Mouse (Mus musculus): ENCODE results near the gene Dlat.

Dlat gene

GRCm38 (mm10) chr9:50659392-50660217 is at the start of gene Dlat:
Gene Dlat, minus strand, starts transcription at chr9:50659780.
- peak; percentile 78 to 89 for DNase-seq (ENCODE audit: low spot score in 2 of 2)

DNA sequence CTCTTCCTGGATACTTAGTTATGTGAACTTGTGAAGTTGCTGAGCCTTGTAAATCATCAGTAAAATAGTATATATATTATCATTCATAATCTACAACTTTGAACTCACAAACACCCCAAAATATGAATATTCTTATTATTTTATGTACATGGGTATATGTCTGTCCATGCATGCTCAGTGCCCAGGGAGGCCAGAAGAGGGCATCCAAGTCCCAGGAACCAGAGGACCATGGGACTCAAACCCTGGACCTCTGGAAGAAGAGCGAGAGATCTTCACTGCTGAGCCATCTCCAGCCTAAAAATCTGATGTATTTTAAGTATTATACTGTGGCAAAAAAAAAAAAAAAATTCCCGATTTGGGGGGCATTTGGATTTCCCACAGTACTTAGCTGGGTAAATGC is 49.5 kb upstream of the Dlat start:
- DNase-seq (ENCODE audit: low spot score in 2 of 2): no peak

GRCm38 (mm10) chr9:50704907-50705306 is 45.3 kb upstream of the Dlat start:
- no peak for DNase-seq (ENCODE audit: low spot score in 2 of 2)

DNA sequence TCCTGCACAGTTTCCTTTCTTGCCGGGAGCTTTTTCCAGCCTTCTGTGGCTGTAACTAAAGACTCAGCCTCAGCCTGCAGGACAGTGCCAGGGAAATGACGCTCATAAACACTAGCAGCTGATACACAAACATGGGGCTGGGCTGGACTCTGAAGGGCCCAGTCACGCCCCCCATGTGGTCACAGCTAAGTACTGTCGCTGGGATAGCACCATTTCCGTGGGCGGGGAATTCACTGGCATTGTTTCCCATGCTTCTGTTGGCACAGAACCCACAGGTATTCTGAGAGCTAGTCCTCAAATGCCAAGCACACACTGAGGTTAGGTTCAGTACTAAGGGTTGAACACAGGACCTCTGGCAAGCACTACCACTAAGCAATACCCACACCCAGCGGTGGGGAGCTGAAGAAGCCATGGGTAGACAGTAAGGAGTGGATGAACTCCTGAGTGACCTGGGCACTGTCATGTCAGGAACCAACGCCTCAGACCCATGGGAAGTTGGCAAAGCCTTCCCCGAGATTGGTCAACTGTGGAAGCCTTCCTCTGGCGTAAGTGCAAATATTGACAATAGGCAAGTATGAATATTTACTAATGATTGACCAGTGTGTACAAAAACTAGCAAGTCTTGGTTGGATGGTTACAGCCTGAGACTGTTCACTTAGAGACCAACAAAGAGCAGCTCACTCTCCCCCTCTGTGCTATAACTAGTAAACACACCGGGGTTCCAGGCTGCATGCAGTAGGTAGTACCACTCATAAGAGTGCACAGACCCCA is 41.5 kb upstream of the Dlat start:
- DNase-seq (ENCODE audit: low spot score in 2 of 2): no peak

GRCm38 (mm10) chr9:50698418-50699409 is 39.1 kb upstream of the Dlat start:
- DNase-seq (ENCODE audit: low spot score in 2 of 2): no peak

DNA sequence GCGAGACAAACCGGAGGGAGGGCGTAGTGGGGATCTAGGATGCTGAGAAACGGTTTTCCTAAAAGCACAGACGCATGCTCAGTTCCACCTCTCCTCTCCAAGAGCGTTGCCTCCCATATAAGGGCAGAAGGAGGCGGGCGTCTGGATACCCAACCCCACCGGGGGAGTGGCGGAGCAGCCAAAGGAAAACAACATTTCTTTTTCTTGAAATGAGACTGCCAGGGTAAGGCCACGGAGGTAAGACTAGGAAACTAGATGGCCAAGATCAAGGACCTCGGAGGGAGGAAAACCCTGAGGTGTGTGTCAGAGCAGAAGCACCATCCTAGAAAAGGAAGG is 38.1 kb upstream of the Dlat start:
- DNase-seq (ENCODE audit: low spot score in 2 of 2): no peak

DNA sequence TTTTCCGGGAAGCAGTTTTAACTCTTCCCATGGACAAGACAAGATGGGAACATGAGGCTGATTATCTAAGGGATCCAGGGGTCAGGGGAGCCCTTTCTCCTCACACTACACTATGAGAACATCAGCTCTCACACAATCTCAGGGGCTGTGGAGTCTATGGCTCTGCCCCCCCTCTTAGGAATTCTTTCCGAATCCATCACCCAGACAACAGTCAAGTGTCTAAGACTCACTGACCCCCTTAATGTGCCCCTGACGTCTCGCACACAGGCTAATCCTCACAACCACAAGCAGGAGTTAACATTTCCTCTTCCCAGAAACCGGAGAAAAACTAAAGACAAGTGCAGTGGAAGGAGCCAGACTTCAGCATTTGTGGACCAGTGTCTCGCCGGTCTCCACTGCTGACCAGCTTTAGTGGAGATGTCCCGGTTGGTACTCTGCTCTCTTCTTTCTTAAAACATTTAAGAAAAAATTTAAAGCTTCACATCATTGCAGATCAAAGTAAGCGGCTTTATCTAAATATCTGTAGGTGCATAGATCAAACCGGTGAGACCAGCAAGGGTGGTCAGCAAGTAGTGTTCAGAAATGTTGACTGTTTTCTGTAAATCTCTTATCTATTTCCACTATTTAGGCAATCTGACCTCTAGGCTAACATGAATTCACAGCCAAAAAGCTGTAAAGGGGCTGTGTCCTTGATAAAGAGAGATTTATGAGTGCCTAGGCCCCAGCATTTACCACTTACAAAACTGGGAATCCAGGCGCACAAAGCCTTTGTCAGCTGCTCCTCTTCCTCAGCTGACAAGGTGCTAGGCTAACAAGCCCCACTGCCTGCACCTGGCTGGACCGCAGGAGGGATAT is 37.5 kb upstream of the Dlat start:
- no peak for DNase-seq (ENCODE audit: low spot score in 2 of 2)

- no peak for DNase-seq (ENCODE audit: low spot score in 2 of 2)
Measured at GRCm38 (mm10) chr9:50695153-50695552, 35.6 kb upstream of the Dlat start.

DNA sequence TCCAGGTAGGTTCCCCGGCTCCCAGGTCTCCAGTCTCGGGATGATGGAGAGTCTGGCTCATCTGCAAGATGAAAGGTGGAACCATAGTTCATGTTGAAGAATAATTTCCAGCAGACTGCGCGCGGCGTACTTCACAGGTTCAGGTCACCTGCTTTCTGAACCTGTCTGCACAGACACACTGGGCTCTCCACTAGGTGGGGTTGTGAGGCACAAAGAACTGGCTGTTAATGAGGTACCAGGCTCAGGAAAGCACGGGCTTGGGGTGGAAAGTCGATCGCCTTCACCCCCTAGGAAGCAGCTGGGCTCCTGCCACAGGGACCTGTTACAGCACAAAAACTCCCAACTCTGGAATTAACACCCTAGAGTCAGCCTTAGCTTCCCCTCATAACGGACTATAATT is 34.1 kb upstream of the Dlat start:
- peak in 1 of 2 experiments; percentile 30 for DNase-seq (ENCODE audit: low spot score in 2 of 2)

- DNase-seq (ENCODE audit: low spot score in 2 of 2): no peak
Measured at GRCm38 (mm10) chr9:50692626-50693580, 33.3 kb upstream of the Dlat start.

DNA sequence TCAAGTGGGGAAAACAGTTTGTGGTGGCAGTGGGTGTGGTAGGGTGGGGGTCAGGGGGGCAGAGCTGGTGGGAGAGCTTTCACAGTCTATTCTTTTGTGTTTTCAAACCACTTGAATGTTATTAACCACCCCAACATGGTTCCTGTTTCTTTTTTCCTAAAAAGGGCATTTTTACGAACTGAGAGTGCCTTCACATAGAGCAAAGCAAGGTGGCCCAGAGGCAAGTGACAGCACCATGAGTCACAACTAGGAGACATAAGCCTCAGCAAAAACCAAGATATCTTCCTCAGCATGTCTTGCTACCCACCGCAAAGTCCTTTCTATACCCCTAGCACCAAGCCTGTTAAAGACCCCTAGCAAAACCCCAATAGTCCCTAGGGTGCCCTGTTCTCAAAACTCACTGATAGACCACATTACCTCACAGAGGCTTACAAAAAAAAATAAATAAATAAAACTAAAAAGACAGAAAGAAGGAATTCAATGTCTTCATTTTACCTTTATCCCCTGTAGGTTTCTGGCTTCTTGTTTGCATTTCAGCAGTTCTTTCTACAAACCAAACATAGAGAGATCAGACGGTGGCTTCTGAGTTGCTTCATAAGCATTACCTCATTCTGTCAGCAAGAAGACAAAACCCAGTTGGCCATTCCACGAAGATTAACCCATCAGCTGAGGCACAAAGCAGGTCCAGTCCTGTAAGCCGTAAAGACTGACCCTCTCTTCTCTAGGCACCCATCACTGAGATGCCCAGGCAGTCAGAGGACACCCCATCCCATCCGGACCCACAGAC is 27.5 kb upstream of the Dlat start:
- no peak for DNase-seq (ENCODE audit: low spot score in 2 of 2)

DNA sequence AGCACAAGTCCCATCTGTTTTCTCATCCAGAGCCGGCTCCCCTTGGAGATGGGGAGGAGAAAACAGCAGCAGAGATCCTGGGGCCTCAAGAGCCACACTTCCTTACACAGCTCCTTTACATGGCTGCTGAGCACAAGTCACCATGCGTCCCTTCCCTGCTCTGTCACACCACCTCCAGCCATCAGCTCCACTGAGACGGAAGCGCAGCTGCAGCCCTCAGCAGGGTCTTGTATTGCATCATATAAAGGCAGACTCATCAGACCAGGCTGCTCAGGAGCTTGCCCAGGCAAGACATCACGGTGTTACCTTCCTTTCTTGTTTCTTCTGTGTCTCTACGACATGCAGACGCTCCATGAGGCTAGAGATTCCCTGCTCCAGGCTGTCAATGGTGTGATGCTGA is 22.1 kb upstream of the Dlat start:
- DNase-seq (ENCODE audit: low spot score in 2 of 2): no peak

- DNase-seq (ENCODE audit: low spot score in 2 of 2): no peak
Measured at GRCm38 (mm10) chr9:50679406-50679805, 19.8 kb upstream of the Dlat start.

DNA sequence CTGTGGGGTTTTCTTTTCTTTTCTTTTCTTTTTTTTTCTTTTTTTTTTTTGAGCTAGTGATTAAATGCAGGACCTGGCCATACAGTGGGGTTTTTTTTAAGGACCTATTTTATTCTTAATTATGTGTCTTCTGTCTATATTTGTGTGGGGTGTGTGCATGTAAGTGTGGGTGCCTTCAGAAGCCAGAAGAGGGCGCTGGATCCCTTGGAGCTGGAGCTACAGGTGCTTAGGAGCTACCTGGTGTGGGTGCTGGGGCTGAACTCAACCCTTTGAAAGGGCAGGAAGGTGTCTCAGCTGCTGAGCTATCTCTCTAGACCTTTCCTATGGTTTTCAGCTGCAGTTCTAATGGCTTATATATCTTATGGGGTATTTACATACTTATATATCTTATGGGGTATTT is 15.2 kb upstream of the Dlat start:
- DNase-seq (ENCODE audit: low spot score in 2 of 2): no peak

DNA sequence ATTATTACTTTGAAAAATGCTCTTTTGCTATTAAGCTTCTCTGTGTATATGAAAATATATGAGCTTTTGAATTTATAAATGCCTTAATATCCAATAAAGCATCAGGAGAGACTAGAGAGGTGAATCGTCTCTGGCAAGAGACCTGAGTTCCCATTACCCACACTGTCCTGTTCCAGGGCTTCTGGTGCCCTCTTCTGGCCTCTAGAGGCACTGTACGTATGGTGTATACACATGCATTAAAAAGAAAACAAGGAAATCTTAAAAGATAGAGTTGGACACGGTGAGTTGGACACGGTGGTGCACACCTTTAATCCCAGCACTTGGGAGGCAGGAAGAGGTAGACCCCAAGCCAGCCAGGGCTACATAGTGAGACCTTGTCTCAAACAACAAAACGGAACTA is 11.1 kb upstream of the Dlat start:
- peak; percentile 58 to 83 for DNase-seq (ENCODE audit: low spot score in 2 of 2)

- DNase-seq (ENCODE audit: low spot score in 2 of 2): no peak
Measured at GRCm38 (mm10) chr9:50667579-50668498, 8.3 kb upstream of the Dlat start.

- DNase-seq (ENCODE audit: low spot score in 2 of 2): no peak
Measured at GRCm38 (mm10) chr9:50666442-50666841, 6.9 kb upstream of the Dlat start.

DNA sequence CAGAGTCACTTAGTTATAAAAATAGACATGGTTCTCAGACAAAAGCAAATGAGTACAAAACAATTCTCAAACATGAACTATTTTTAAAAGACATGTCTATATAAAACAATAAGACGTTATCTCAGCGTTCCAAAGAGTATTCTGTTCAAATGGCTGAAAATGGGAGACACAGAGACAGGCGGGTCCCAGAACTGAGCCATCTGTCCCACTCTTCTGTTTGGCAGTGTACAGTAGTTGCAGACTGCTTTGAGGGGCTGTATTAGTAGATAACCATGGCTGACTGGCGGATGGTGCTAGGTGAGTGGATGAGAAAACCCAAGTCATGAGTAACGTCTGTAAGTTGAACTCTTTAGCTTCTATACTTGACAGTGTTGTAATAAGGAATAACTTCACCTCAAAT is 5.2 kb upstream of the Dlat start:
- no peak for DNase-seq (ENCODE audit: low spot score in 2 of 2)

Data from spleen, postnatal 4 days (tissue).